Mouse (Mus musculus) gastrocnemius, postnatal 14 days (tissue): ENCODE data around the gene Arfgap2. TPM values are rescaled to one million over a fixed set of nuclear protein-coding genes. Genes with fewer than 3 reads are reported as not detected.
A peak's percentile ranks its signal among the peaks of the same experiment; 100 is the strongest.

ENCODE experiments used
- DNase-seq: peaks from one replicate; pipeline ENCODE4 v3.0.0; 2021; ENCODE audit warnings: mixed read lengths
- intact Hi-C: fragments of 180-260 bp; cut with DNase I; formaldehyde crosslinking; loops from one replicate; pipeline ENCODE4 v1.15.1; 2025; ENCODE audit warnings: low total_unique reads
- total RNA-seq, 2 experiments: library from RNA; stranded (reverse); gene quantifications; 2 replicates each; pipeline ENCODE4 v1.2.3; 2021

Gene Arfgap2
- total RNA-seq, 2 experiments from 2014 or later: 74.4 to 104 TPM

DNA sequence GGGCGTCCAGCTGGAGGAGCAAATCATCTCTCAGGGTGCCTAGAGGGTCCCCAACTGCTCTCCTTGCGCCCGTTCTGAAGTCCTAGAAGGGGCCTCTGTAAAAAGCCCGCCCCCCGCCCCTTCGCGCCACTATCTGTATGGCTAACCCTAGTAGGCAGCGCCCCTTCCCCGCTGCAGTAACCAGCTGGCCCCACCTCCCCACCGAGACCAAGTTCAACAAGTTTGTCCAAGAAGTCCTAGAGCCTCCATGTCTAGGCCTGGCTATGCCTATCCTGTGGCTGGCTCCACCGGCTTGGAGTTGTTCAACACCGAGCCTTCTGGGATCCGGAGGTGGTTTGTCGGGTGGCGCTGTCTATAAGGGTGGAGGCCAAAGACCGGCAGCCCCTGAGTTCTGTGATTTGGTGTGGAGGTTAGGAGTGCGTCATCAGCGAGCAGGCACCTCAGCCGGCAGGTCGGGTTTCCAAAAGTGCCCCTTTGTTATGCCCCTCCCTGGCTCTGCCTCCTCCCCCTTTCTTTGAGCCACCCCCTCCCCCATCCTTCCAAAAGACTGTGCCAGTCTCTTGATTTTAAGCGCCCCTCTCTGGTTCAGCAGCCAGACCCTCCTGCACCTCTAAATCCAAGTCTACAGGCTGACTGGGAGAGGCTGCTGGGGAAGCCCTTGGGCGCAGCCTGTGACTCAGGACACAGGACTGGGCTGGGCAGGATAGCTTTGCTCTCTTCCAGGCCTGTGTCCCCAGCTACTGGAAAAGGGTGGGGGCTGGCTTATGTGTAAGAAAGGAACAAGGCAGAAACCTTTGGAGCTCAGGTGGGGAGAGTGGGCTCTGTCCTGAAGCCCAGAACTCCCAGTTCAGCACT lies 7.4 kb upstream of the Arfgap2 start:
- DNase-seq: peak; percentile 44
- intact Hi-C loops: no loop called here

- DNase-seq: peak; percentile 43
- intact Hi-C loops: no loop called here
These were observed 6.7 kb upstream of the Arfgap2 start for GRCm38 (mm10) chr2:91258054-91258453.

DNA sequence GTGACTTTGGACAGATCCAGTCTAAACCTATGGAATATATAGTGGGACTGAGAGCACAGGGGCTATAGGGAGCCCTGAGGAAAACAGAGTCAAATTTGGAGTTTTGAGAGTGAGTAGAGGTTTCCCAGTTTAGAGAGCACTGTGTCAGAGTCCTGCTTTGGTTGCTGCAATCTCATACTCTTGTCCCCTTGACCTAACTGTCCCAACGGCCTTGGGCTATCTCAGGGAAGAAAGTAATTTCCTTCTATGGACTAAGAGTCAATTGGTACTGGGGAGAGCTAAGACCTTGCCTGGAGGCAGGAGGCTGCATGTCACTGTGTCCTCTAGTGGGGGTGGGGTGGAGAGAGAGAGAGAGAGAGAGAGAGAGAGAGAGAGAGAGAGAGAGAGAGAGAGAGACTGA lies 5.9 kb upstream of the Arfgap2 start:
- no peak for DNase-seq
- intact Hi-C loops: no loop called here

DNA sequence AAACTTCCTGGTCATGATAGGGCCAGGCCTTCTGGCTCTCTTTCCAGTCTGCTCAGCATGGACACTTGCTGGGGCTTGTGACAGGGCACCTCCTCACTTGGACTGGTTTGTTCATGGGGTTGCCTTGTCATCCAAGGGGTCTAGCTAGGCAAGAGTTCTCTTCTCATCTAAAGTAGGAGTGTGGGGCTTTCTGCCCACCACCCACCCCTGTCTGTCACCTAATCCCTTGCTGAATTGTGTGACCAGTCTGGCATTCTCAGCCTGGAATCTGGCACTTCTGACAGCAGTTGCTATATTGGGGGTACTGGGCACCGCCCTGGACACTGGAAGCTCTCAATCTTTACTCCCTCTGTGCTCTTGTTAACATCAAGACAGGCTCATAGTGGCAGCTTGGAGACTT lies 5.3 kb upstream of the Arfgap2 start:
- intact Hi-C loops: no loop called here

DNA sequence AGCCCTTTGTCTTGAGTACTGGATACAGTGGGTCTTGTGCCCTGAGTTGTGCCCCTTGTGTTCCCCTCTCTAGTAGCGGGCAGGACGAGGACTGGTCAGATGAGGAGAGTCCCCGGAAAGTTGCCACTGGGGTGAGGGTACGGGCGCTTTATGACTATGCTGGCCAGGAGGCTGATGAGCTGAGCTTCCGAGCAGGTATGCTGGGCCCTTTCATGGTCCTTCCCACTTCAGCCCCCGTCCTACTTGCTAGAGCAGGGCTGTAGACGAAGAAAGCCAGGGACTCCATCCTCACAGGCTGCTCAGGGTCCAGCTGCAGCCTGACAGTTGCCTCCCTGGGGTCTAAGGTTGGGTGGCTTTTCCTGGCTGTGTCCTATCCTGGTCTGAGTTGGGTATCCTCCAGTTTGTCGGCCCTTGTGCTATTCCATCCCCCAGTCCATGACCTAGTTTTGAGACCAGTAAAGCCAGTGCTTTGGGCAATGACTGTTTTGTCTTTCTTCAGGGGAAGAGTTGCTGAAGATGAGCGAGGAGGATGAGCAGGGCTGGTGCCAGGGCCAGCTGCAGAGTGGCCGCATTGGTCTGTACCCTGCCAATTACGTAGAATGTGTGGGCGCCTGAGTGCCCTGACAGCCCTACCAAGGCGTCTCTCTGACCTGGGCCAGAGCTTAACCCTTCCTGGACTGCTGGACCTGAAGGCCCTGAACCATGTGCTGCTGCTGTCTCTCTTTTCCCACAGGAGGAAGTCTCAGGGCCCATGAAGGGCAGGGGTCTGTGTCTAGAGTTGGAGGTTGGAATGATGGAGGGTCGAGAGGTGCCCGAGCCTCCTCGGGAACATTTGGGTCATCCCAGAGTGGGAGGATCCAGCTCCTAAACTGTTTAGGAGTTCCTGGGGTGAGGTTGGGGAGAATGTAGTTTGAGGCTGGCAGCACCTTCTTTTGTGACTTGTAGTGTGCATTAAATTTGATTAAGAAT lies 798 bp upstream of the Arfgap2 start:
- intact Hi-C loops: no loop called here
- DNase-seq: no peak

More for the DNA sequence above, 5.3 kb upstream of the Arfgap2 start:
- no peak for DNase-seq

DNA sequence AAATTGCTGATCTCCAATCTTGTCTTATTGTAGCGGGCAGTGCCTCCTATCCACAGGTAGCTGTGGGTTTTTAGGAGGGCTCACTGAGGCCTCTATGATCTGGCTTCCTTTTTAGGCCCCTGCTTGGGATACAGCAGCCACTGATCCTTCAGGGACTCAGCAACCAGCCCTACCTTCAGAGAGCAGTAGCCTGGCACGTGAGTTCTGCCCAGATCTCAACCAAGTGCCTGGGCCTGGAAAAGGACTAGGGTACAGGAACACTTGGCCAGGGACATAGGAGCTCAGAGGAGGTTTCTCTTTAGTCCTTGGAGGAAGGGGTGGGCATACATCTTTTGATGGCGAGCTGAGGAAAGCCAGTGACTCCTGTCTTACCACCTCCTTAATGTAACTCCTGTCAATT lies 3.3 kb downstream of the Arfgap2 start:
- no peak for DNase-seq
- intact Hi-C loops: no loop called here

GRCm38 (mm10) chr2:91268706-91269105 lies 3.9 kb downstream of the Arfgap2 start:
- DNase-seq: no peak
- intact Hi-C loops: no loop called here

DNA sequence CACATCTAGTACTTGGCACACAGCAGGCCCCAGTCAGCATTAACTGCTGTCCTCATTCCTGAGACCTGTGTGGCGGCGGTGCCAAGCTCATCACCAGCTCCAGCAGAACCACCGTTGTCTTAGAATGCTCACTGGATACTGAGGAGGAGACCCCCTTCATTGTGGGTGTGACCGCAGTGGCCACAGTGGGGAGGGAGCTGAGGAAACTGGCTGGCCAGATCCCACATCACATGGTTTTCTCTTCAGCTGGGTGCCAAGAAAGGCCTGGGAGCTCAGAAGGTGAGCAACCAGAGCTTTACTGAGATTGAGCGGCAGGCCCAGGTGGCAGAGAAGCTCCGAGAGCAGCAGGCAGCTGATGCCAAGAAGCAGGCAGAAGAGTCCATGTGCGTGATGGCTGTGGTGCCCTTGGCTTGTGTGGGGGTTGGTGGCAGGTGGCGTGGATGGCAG lies 4.9 kb downstream of the Arfgap2 start:
- intact Hi-C loops: no loop called here
- peak; percentile 58 for DNase-seq

DNA sequence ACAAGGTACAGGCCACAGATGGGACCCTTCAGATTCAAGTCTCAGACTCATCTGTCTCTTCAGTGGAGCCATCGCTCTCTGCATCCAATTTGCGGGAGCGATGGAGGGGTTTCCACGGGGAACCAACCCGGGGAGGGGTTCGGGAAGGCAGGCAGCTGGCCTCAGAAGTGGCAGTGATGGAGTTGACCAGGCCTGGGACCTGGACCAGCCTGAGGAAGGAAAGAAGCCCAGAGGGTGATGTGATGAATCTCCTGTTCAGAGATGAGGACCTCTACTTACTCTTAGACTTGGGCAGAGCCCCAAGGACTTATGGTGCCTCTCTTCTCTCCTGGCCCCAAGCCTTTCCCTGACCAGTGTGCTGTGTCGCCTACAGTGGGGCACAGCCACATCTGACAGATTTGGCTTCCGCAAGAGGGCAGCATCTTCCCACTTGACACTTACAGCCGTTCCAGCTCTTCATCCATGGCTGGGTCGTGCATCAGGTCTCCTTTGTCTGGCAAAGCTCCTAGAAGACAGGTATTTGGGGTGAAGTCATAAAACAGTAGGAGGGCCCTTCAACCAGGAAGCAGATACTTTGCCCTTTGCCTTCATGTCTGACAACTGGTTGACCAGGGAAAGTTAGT lies 14.1 kb downstream of the Arfgap2 start:
- intact Hi-C loops: no loop called here
- peak; percentile 44 for DNase-seq

DNA sequence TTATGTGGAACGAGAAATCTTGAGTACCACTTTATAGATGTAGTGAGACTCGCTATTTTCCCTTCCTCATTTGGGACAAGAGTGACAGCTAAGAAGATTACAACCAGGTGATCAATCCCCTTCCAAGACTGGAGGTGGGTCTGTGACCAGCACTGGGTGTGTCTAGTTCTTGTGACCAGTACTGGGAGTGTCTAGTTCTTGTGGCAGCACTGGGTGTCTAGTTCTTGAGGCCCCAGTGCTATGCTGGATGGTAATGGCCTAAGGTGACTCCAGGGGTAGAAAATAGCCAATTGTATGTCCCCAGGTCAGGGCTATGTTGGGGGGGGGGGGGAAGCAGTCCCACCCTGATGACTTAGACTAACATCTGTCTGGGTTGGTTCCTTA lies 14.6 kb downstream of the Arfgap2 start:
- DNase-seq: no peak
- intact Hi-C loops: no loop called here

GRCm38 (mm10) chr2:91281366-91281765 lies 16.6 kb downstream of the Arfgap2 start:
- intact Hi-C loops: no loop called here
- DNase-seq: no peak

- DNase-seq: no peak
These were observed 19.2 kb downstream of the Arfgap2 start for GRCm38 (mm10) chr2:91283972-91284371.

GRCm38 (mm10) chr2:91284375-91285199 lies 19.8 kb downstream of the Arfgap2 start:
- DNase-seq: peak; percentile 70
- intact Hi-C loops: no loop called here

More at GRCm38 (mm10) chr2:91283972-91284371, 19.2 kb downstream of the Arfgap2 start:
- intact Hi-C loops: no loop called here

- peak; percentile 83 for DNase-seq
- intact Hi-C loops: loop anchor here (2.0 kb wide), 1 partner anchor 197 kb away; no protein-coding TSS in a partner anchor
These were observed 21.2 kb downstream of the Arfgap2 start for GRCm38 (mm10) chr2:91285885-91286505.

GRCm38 (mm10) chr2:91287563-91287962 lies 22.8 kb downstream of the Arfgap2 start:
- intact Hi-C loops: loop anchor here (2.0 kb wide), 1 partner anchor 195 kb away; no protein-coding TSS in a partner anchor

DNA sequence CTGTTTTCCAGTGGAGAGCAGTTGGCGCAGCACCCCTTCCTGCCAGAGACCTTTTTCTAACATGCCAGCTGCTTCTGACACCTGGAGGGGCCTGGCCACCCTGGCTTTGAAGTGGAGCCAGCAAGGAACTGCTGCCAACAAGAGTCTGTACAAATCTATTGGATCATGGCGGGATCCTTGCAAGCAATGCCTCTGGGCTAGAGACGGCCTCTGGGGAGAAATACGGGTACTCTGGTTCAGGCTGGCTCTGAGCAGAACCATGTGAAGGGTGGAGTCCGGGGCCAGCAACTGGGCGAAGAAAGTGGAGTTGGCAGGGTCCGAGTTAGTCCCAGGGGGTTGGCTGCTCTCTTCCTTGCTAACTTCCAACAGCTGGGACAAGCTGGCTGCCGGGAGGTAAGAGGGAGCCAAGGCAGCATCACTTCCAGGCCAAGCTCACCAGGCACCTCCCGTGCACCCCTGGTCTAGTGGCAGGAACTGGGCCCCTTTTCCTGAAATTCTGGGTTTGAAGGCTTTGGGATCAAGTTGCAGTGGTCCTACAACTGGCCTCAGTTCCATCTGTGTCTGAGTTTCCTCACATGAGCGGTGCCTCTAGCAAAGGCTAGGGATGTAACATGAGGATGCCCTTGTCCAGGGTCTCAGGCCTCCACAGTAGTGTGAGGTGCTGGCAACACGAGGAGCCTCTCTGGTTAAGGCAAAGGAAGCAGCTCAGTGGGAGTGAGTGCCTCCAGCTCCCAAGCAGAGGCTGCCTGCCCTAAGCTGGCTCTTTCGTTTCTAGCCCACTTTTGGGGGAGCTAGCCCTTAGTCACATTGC lies 26.6 kb downstream of the Arfgap2 start:
- intact Hi-C loops: no loop called here
- DNase-seq: peak; percentile 77

More at GRCm38 (mm10) chr2:91287563-91287962, 22.8 kb downstream of the Arfgap2 start:
- no peak for DNase-seq

- intact Hi-C loops: no loop called here
These were observed 29.5 kb downstream of the Arfgap2 start for GRCm38 (mm10) chr2:91294226-91294625.

DNA sequence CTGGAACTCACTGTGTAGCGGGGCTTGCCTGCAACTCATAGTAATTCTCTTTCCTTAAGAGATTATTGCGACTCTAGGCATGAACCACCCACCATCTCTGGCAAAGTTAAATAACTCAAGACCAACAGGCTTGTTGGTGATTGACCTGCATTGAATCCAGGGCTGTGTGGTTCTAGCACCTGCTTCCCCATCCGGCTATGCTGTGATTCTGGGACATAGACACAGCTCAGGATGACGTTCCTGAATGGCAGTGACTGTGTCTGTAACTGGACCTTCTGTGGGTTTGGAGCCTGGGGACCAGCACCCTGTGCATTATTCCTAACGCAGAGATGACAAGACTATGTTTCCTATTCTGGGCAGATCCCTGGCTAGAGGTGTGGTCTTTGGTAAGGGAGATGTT lies 31.1 kb downstream of the Arfgap2 start:
- DNase-seq: no peak
- intact Hi-C loops: no loop called here

More at GRCm38 (mm10) chr2:91294226-91294625, 29.5 kb downstream of the Arfgap2 start:
- DNase-seq: no peak
